Mouse (Mus musculus) myocyte (in vitro differentiated cells): ENCODE results near the gene Myom1.

Experiments
- POLR2A ChIP-seq: IDR thresholded peaks from one replicate; pipeline ENCODE4 v1.6.1; 2011; ENCODE audit warnings: low read depth, mild to moderate bottlenecking, control low read depth, moderate library complexity; ENCODE audit not compliant: insufficient read length
- SRF ChIP-seq: IDR thresholded peaks from one replicate; pipeline ENCODE4 v1.6.1; 2011; ENCODE audit warnings: low read depth; ENCODE audit not compliant: control insufficient read depth, insufficient read length

DNA sequence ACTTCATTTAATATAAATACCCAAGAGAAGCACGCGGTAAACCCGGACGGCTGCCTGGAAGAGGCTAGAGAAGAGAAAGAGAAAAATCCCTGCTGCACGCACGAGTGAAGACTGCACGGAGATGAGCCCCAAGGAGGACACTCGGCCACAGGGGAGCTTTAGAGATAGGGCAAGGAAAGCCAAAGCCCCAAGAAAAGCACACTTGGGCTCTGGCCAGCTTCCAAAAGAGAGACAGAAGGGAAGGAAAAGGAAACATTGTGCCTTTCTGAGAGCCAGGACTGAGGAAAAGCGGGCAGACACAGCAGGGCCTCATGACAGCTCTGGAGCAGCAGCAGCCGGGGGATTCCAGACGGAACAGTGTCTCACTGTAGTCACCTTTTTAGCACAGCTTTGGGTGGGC lies 31.2 kb upstream of the Myom1 start:
- TF ChIP-seq SRF (no peak), POLR2A (no peak)
